Mouse (Mus musculus): ENCODE results near the gene Catsper2. TPM values are rescaled to one million over a fixed set of nuclear protein-coding genes. Genes with fewer than 3 reads are reported as not detected.
"Not testable (repeated sequence)": the region's sequence is repeated elsewhere in the genome, so short reads cannot be mapped to it uniquely, and the experiment has no call there.

The Catsper2 gene
- polyA plus RNA-seq, 1 experiment from 2014 or later, result 2.9 TPM

- ATAC-seq (ENCODE audit: low FRiP score), result peak; percentile 46
- peaks cover 23% of the 10 kb centered on the region for H3K36me3 ChIP-seq (replicated peaks; ENCODE audit: control insufficient read depth, insufficient read depth)
- peaks cover 26% of the 10 kb centered on the region for H3K4me1 ChIP-seq (replicated peaks; ENCODE audit: control insufficient read depth, insufficient read depth, low read length)
Observed at GRCm38 (mm10) chr2:121414139-121414685, 620 bp upstream of the Catsper2 start.

GRCm38 (mm10) chr2:121412843-121413386 lies 677 bp downstream of the Catsper2 start:
- DNase-seq (ENCODE audit: low spot score) (peak; percentile 49), ATAC-seq (ENCODE audit: low FRiP score) (no peak)
- peak overlapping the region; percentile 99 for H3K4me3 ChIP-seq (replicated peaks; ENCODE audit: low read length)
- WGBS, result 14% methylated on average over 4 of the region's 4 CpGs
- H3K9ac ChIP-seq, result peak overlapping the region; percentile 99
- peaks cover 26% of the 10 kb centered on the region for H3K4me1 ChIP-seq (replicated peaks; ENCODE audit: control insufficient read depth, insufficient read depth, low read length)
- H3K27me3 ChIP-seq (ENCODE audit: control insufficient read depth, insufficient read depth, low read length), result no peaks in the 10 kb centered on the region
- H3K27ac ChIP-seq, result peak overlapping the region; percentile 98
- H3K4me2 ChIP-seq (replicated peaks), result peak overlapping the region; percentile 62
- H3K9me3 ChIP-seq (ENCODE audit: control insufficient read depth, low read length), result no peaks in the 10 kb centered on the region
- H3K36me3 ChIP-seq (replicated peaks; ENCODE audit: control insufficient read depth, insufficient read depth), result peaks cover 12% of the 10 kb centered on the region

More at GRCm38 (mm10) chr2:121414139-121414685, 620 bp upstream of the Catsper2 start:
- Histone ChIP-seq H3K4me2 (replicated peaks) (peak overlapping the region; percentile 62), H3K27ac (peak overlapping the region; percentile 98), H3K27me3 (ENCODE audit: control insufficient read depth, insufficient read depth, low read length) (no peaks in the 10 kb centered on the region), H3K9me3 (ENCODE audit: control insufficient read depth, low read length) (no peaks in the 10 kb centered on the region), H3K4me3 (replicated peaks; ENCODE audit: low read length) (peak overlapping the region; percentile 99), H3K9ac (peak overlapping the region; percentile 99)
- WGBS, result under 1% methylated on average over 32 of the region's 32 CpGs
- DNase-seq (ENCODE audit: low spot score), result peak; percentile 27

- Histone ChIP-seq H3K4me1 (replicated peaks; ENCODE audit: control insufficient read depth, insufficient read depth, low read length) (peaks cover 5% of the 10 kb centered on the region; the same call in 1 of the 2 replicates), H3K27me3 (ENCODE audit: control insufficient read depth, insufficient read depth, low read length) (no peaks in the 10 kb centered on the region), H3K4me2 (replicated peaks) (no peak overlapping the region), H3K36me3 (replicated peaks; ENCODE audit: control insufficient read depth, insufficient read depth) (no peaks in the 10 kb centered on the region; the same call in 1 of the 2 replicates), H3K9me3 (ENCODE audit: control insufficient read depth, low read length) (no peaks in the 10 kb centered on the region), H3K4me3 (replicated peaks; ENCODE audit: low read length) (no peak overlapping the region), H3K27ac (no peak overlapping the region), H3K9ac (no peak overlapping the region)
- DNase-seq (ENCODE audit: low spot score) (no peak), ATAC-seq (ENCODE audit: low FRiP score) (no peak)
- 34% methylated on average over 4 of the region's 4 CpGs for WGBS
Observed at GRCm38 (mm10) chr2:121408160-121408559, 5.4 kb downstream of the Catsper2 start.

- DNase-seq (ENCODE audit: low spot score) (no peak), ATAC-seq (ENCODE audit: low FRiP score) (no peak)
- Histone ChIP-seq H3K36me3 (replicated peaks; ENCODE audit: control insufficient read depth, insufficient read depth) (no peaks in the 10 kb centered on the region; the same call in 1 of the 2 replicates), H3K27ac (no peak overlapping the region), H3K4me3 (replicated peaks; ENCODE audit: low read length) (no peak overlapping the region), H3K4me1 (replicated peaks; ENCODE audit: control insufficient read depth, insufficient read depth, low read length) (no peaks in the 10 kb centered on the region), H3K27me3 (ENCODE audit: control insufficient read depth, insufficient read depth, low read length) (no peaks in the 10 kb centered on the region), H3K4me2 (replicated peaks) (no peak overlapping the region), H3K9me3 (ENCODE audit: control insufficient read depth, low read length) (no peaks in the 10 kb centered on the region), H3K9ac (no peak overlapping the region)
Observed at GRCm38 (mm10) chr2:121403296-121403695, 10.3 kb downstream of the Catsper2 start.

- Histone ChIP-seq H3K4me2 (replicated peaks) (no peak overlapping the region), H3K9me3 (ENCODE audit: control insufficient read depth, low read length) (no peaks in the 10 kb centered on the region), H3K9ac (no peak overlapping the region), H3K27me3 (ENCODE audit: control insufficient read depth, insufficient read depth, low read length) (no peaks in the 10 kb centered on the region), H3K27ac (no peak overlapping the region), H3K4me3 (replicated peaks; ENCODE audit: low read length) (no peak overlapping the region), H3K36me3 (replicated peaks; ENCODE audit: control insufficient read depth, insufficient read depth) (peaks cover 5% of the 10 kb centered on the region; the same call in 1 of the 2 replicates), H3K4me1 (replicated peaks; ENCODE audit: control insufficient read depth, insufficient read depth, low read length) (no peaks in the 10 kb centered on the region)
- ATAC-seq (ENCODE audit: low FRiP score) (no peak), DNase-seq (ENCODE audit: low spot score) (peak; percentile 91)
- WGBS, result 15% methylated on average over 8 of the region's 8 CpGs
Observed at GRCm38 (mm10) chr2:121396624-121397023, 17.0 kb downstream of the Catsper2 start.

- H3K9me3 ChIP-seq (ENCODE audit: control insufficient read depth, low read length); H3K9ac ChIP-seq; H3K36me3 ChIP-seq (replicated peaks; ENCODE audit: control insufficient read depth, insufficient read depth); H3K27ac ChIP-seq; ATAC-seq (ENCODE audit: low FRiP score); DNase-seq (ENCODE audit: low spot score); H3K4me1 ChIP-seq (replicated peaks; ENCODE audit: control insufficient read depth, insufficient read depth, low read length); H3K27me3 ChIP-seq (ENCODE audit: control insufficient read depth, insufficient read depth, low read length); H3K4me3 ChIP-seq (replicated peaks; ENCODE audit: low read length); H3K4me2 ChIP-seq (replicated peaks): not testable (repeated sequence)
- 97% methylated on average over 15 of the region's 17 CpGs for WGBS
Observed at GRCm38 (mm10) chr2:121386961-121387575, 26.5 kb downstream of the Catsper2 start, which contains the start of gene Strc. Gene Strc, minus strand, starts transcription at chr2:121387168.

- 65% methylated on average over 2 of the region's 2 CpGs for WGBS
- no peak overlapping the region for H3K4me2 ChIP-seq (replicated peaks)
- H3K4me3 ChIP-seq (replicated peaks; ENCODE audit: low read length), result no peak overlapping the region
- no peaks in the 10 kb centered on the region for H3K9me3 ChIP-seq (ENCODE audit: control insufficient read depth, low read length)
- no peak overlapping the region for H3K9ac ChIP-seq
- H3K27me3 ChIP-seq (ENCODE audit: control insufficient read depth, insufficient read depth, low read length), result no peaks in the 10 kb centered on the region
- DNase-seq (ENCODE audit: low spot score), result no peak
- no peaks in the 10 kb centered on the region for H3K36me3 ChIP-seq (replicated peaks; ENCODE audit: control insufficient read depth, insufficient read depth)
- no peak for ATAC-seq (ENCODE audit: low FRiP score)
- H3K4me1 ChIP-seq (replicated peaks; ENCODE audit: control insufficient read depth, insufficient read depth, low read length), result no peaks in the 10 kb centered on the region
- H3K27ac ChIP-seq, result no peak overlapping the region
Observed at GRCm38 (mm10) chr2:121374766-121375165, 38.8 kb downstream of the Catsper2 start.

- 95% methylated on average over 3 of the region's 3 CpGs for WGBS
- Histone ChIP-seq H3K9ac (no peak overlapping the region), H3K4me1 (replicated peaks; ENCODE audit: control insufficient read depth, insufficient read depth, low read length) (no peaks in the 10 kb centered on the region), H3K36me3 (replicated peaks; ENCODE audit: control insufficient read depth, insufficient read depth) (no peaks in the 10 kb centered on the region), H3K4me2 (replicated peaks) (no peak overlapping the region), H3K27ac (no peak overlapping the region), H3K9me3 (ENCODE audit: control insufficient read depth, low read length) (no peaks in the 10 kb centered on the region), H3K27me3 (ENCODE audit: control insufficient read depth, insufficient read depth, low read length) (no peaks in the 10 kb centered on the region), H3K4me3 (replicated peaks; ENCODE audit: low read length) (no peak overlapping the region)
- no peak for ATAC-seq (ENCODE audit: low FRiP score)
- no peak for DNase-seq (ENCODE audit: low spot score)
Observed at GRCm38 (mm10) chr2:121372266-121372665, 41.3 kb downstream of the Catsper2 start.

GRCm38 (mm10) chr2:121370921-121371320 lies 42.7 kb downstream of the Catsper2 start:
- Histone ChIP-seq H3K4me1 (replicated peaks; ENCODE audit: control insufficient read depth, insufficient read depth, low read length) (no peaks in the 10 kb centered on the region), H3K27ac (no peak overlapping the region), H3K9ac (no peak overlapping the region), H3K36me3 (replicated peaks; ENCODE audit: control insufficient read depth, insufficient read depth) (no peaks in the 10 kb centered on the region), H3K4me3 (replicated peaks; ENCODE audit: low read length) (no peak overlapping the region), H3K27me3 (ENCODE audit: control insufficient read depth, insufficient read depth, low read length) (no peaks in the 10 kb centered on the region), H3K9me3 (ENCODE audit: control insufficient read depth, low read length) (no peaks in the 10 kb centered on the region), H3K4me2 (replicated peaks) (no peak overlapping the region)
- DNase-seq (ENCODE audit: low spot score) (no peak), ATAC-seq (ENCODE audit: low FRiP score) (no peak)
- 88% methylated on average over 5 of the region's 5 CpGs for WGBS
